ENCODE assay signal across 7 mouse cellular contexts in the genomic region with DNA sequence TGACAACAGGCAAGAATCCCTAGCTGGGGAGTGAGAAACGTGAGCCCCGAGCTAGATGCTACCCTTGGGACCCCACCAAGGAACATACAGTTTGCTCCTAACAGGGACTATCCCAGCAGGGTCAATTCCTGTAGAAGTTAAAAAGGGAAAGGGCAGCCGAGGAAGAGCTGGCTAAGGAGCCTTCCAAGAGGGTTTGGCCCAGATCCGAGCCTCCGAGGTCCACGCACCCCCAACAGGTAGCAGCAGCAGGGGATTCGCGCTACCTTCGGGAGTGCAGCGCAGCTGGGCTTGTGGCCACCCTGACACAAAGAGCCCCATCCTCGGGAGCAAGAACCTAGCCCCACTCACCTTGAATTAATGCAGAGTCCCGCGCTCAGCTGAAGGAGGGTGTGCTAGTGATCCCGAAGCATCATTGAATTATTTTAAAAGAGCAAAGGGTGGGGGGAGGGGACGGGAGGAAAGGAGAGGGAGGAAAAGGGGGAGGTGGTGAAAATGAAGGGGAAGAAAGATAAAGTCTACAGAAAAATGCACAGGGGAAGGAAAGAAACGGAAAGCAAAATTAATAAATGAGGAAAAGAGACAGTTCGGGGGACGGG. TPM values are rescaled to one million over a fixed set of nuclear protein-coding genes. Genes with fewer than 3 reads are reported as not detected.
DNase-seq lines count a peak whose midpoint lies in the region; ATAC-seq and TF ChIP-seq lines count a peak whose summit lies in the region.

No protein-coding gene starts in this region.

- H3K27ac ChIP-seq in forebrain, embryonic 14.5 days (ENCODE audit: low read depth, low read length), result no peak overlapping the region
- H3K27ac ChIP-seq in liver, postnatal 0 days (ENCODE audit: low read depth), result no peak overlapping the region

- H3K36me3 ChIP-seq in E14TG2a.4 (ENCODE audit: insufficient read depth, low read length), result no peaks in the 10 kb centered on the region
- H3K36me3 ChIP-seq in forebrain, embryonic 14.5 days (ENCODE audit: control insufficient read depth, insufficient read depth, low read length), result no peaks in the 10 kb centered on the region
- no peaks in the 10 kb centered on the region for H3K36me3 ChIP-seq in liver, postnatal 0 days (replicated peaks; ENCODE audit: insufficient read depth, low read length)

- DNase-seq in B cell, adult 2 months, result peak; percentile 9 to 25
- peak; percentile 34 for DNase-seq in forebrain, embryonic 14.5 days (ENCODE audit: low spot score)
- no peak for DNase-seq in liver, postnatal 0 days
- no peak for DNase-seq in thymus, postnatal 25 days
- DNase-seq in spleen, postnatal 4 days (ENCODE audit: low spot score in 2 of 2), result no peak

- H3K4me3 ChIP-seq in E14TG2a.4 (replicated peaks; ENCODE audit: low read length), result peak overlapping the region; percentile 51
- peak overlapping the region; percentile 33 for H3K4me3 ChIP-seq in forebrain, embryonic 14.5 days (ENCODE audit: low read depth, low read length)
- H3K4me3 ChIP-seq in liver, postnatal 0 days (ENCODE audit: low read depth, low read length), result peak overlapping the region; percentile 34

- WGBS in forebrain, embryonic 14.5 days, result 4% methylated on average over 18 of the region's 18 CpGs
- 5% methylated on average over 18 of the region's 18 CpGs for WGBS in liver, postnatal 0 days (ENCODE audit: insufficient replicate concordance)

- peaks cover 55% of the 10 kb centered on the region for H3K27me3 ChIP-seq in E14TG2a.4 (ENCODE audit: insufficient read depth, low read length)
- H3K27me3 ChIP-seq in forebrain, embryonic 14.5 days (replicated peaks; ENCODE audit: control insufficient read depth, insufficient read depth, low read length), result peaks cover 3% of the 10 kb centered on the region; the same call in 1 of the 2 replicates
- H3K27me3 ChIP-seq in liver, postnatal 0 days (ENCODE audit: insufficient read depth, low read length), result peaks cover 37% of the 10 kb centered on the region

- ATAC-seq in forebrain, embryonic 14.5 days, result no peak
- ATAC-seq in liver, postnatal 0 days, result no peak
- no peak for ATAC-seq in megakaryocyte-erythroid progenitor cell, adult 5-6 weeks (replicated peaks; ENCODE audit: low FRiP score, low TSS enrichment, poor library complexity, severe bottlenecking)

- TF ChIP-seq EP300 in liver, postnatal 0 days (IDR thresholded peaks at IDR 0.05; ENCODE audit: low read depth), result no peak

- peaks cover 6% of the 10 kb centered on the region for H3K9me3 ChIP-seq in E14TG2a.4 (ENCODE audit: low read length)
- H3K9me3 ChIP-seq in forebrain, embryonic 14.5 days (replicated peaks; ENCODE audit: control insufficient read depth, low read length), result no peaks in the 10 kb centered on the region
- no peaks in the 10 kb centered on the region for H3K9me3 ChIP-seq in liver, postnatal 0 days (ENCODE audit: low read length)

- H3K4me2 ChIP-seq in forebrain, embryonic 14.5 days (ENCODE audit: low read length), result peak overlapping the region; percentile 78
- peak overlapping the region; percentile 62 for H3K4me2 ChIP-seq in liver, postnatal 0 days (ENCODE audit: low read depth, low read length)

- H3K9ac ChIP-seq in forebrain, embryonic 14.5 days (ENCODE audit: low read length), result peak overlapping the region; percentile 61
- no peak overlapping the region for H3K9ac ChIP-seq in liver, postnatal 0 days (replicated peaks)

- peaks cover 18% of the 10 kb centered on the region for H3K4me1 ChIP-seq in E14TG2a.4 (replicated peaks; ENCODE audit: low read depth, low read length)
- H3K4me1 ChIP-seq in forebrain, embryonic 14.5 days (ENCODE audit: control insufficient read depth, insufficient read depth, low read length), result peaks cover 35% of the 10 kb centered on the region
- peaks cover 6% of the 10 kb centered on the region; the same call in 1 of the 2 replicates for H3K4me1 ChIP-seq in liver, postnatal 0 days (ENCODE audit: insufficient read depth)

- no peak for TF ChIP-seq CTCF in E14TG2a.4 (conservative IDR thresholded peaks at IDR 0.05; ENCODE audit: low read length)
- no peak for TF ChIP-seq CTCF in liver, postnatal 0 days (IDR thresholded peaks at IDR 0.05; ENCODE audit: low read depth)

RNA-seq across cellular contexts. Expression of gene Cacna1e, which starts 0.6 kb away (rescaled TPM):
- polyA plus RNA-seq in forebrain, embryonic 14.5 days (2014; fragmentation: Nextera tagmentation; extraction: Ambion mirVana), result 6.7 and 13.9 TPM in 2 replicates
- 0.20 and 0.26 TPM in 2 replicates for polyA plus RNA-seq in liver, postnatal 0 days (2015; fragmentation: Nextera tagmentation; extraction: Ambion mirVana)
- total RNA-seq in megakaryocyte-erythroid progenitor cell, adult 5-6 weeks (2014; fragmentation: Nextera tagmentation), result 3.2 and 5.4 TPM in 2 replicates
- total RNA-seq in megakaryocyte-erythroid progenitor cell, adult 5-6 weeks (2017), result 1.2 and 2.1 TPM in 2 replicates

Comparison
In these comparisons a context has a peak if more than half of its experiments do, and no peak if none do; other contexts are left out.
1. DNase-seq: peak in B cell, adult 2 months (2 of 2) and forebrain, embryonic 14.5 days (single experiment); none in liver, postnatal 0 days (single experiment), thymus, postnatal 25 days (single experiment) and spleen, postnatal 4 days (0 of 2).
2. Peak in every context shown above with its lines, with median percentiles within 50 percentile points of each other: H3K4me3 ChIP-seq.